Mouse (Mus musculus): Measurements from ENCODE around the gene Plet1. TPM values are rescaled to one million over a fixed set of nuclear protein-coding genes. Genes with fewer than 3 reads are reported as not detected.

Gene Plet1
- polyA plus RNA-seq, 1 experiment = 8.0 TPM

- TF ChIP-seq CTCF (IDR thresholded peaks at IDR 0.05; ENCODE audit: borderline replicate concordance, control insufficient read depth, extremely low read depth, insufficient read depth, low read length, poor library complexity) (no peak), POLR2A (IDR thresholded peaks at IDR 0.05; ENCODE audit: control insufficient read depth, extremely low read depth, insufficient read depth, low read length, poor library complexity) (no peak)
- Histone ChIP-seq H3K36me3 (ENCODE audit: control insufficient read depth, insufficient read depth, low read length) (no peaks in the 10 kb centered on the region), H3K27me3 (ENCODE audit: control insufficient read depth, insufficient read depth, low read length) (no peaks in the 10 kb centered on the region), H3K4me3 (ENCODE audit: control insufficient read depth, insufficient read depth, low read length) (no peak overlapping the region), H3K27ac (ENCODE audit: control insufficient read depth, insufficient read depth, low read length) (no peak overlapping the region), H3K4me1 (replicated peaks; ENCODE audit: control insufficient read depth, insufficient read depth, low read length) (no peaks in the 10 kb centered on the region; the same call in 1 of the 2 replicates)
- WGBS = 67% methylated on average over 7 of the region's 7 CpGs
- no peak for DNase-seq
Observed at GRCm38 (mm10) chr9:50507570-50507969, 13.2 kb downstream of the Plet1 start.

GRCm38 (mm10) chr9:50515462-50515861, 21.1 kb downstream of the Plet1 start:
- no peak overlapping the region for H3K27ac ChIP-seq (ENCODE audit: control insufficient read depth, insufficient read depth, low read length)
- H3K36me3 ChIP-seq (ENCODE audit: control insufficient read depth, insufficient read depth, low read length) = no peaks in the 10 kb centered on the region
- no peaks in the 10 kb centered on the region for H3K27me3 ChIP-seq (ENCODE audit: control insufficient read depth, insufficient read depth, low read length)
- TF ChIP-seq CTCF (IDR thresholded peaks at IDR 0.05; ENCODE audit: borderline replicate concordance, control insufficient read depth, extremely low read depth, insufficient read depth, low read length, poor library complexity) = no peak
- no peak for TF ChIP-seq POLR2A (IDR thresholded peaks at IDR 0.05; ENCODE audit: control insufficient read depth, extremely low read depth, insufficient read depth, low read length, poor library complexity)
- no peak overlapping the region for H3K4me3 ChIP-seq (ENCODE audit: control insufficient read depth, insufficient read depth, low read length)
- no peaks in the 10 kb centered on the region for H3K4me1 ChIP-seq (replicated peaks; ENCODE audit: control insufficient read depth, insufficient read depth, low read length)
- no peak for DNase-seq
- 94% methylated on average over 5 of the region's 5 CpGs for WGBS

GRCm38 (mm10) chr9:50518781-50519180, 24.5 kb downstream of the Plet1 start:
- DNase-seq = peak; percentile 27
- Histone ChIP-seq H3K27me3 (ENCODE audit: control insufficient read depth, insufficient read depth, low read length) (no peaks in the 10 kb centered on the region), H3K36me3 (ENCODE audit: control insufficient read depth, insufficient read depth, low read length) (peaks cover 6% of the 10 kb centered on the region; the same call in 1 of the 2 replicates), H3K4me1 (replicated peaks; ENCODE audit: control insufficient read depth, insufficient read depth, low read length) (no peaks in the 10 kb centered on the region), H3K4me3 (ENCODE audit: control insufficient read depth, insufficient read depth, low read length) (no peak overlapping the region), H3K27ac (ENCODE audit: control insufficient read depth, insufficient read depth, low read length) (no peak overlapping the region)
- WGBS = 83% methylated on average over 2 of the region's 2 CpGs
- TF ChIP-seq POLR2A (IDR thresholded peaks at IDR 0.05; ENCODE audit: control insufficient read depth, extremely low read depth, insufficient read depth, low read length, poor library complexity) = no peak
- peak; percentile 65; the same call in 1 of the 2 replicates for TF ChIP-seq CTCF (IDR thresholded peaks at IDR 0.05; ENCODE audit: borderline replicate concordance, control insufficient read depth, extremely low read depth, insufficient read depth, low read length, poor library complexity)

GRCm38 (mm10) chr9:50520748-50521147, 26.4 kb downstream of the Plet1 start:
- TF ChIP-seq POLR2A (IDR thresholded peaks at IDR 0.05; ENCODE audit: control insufficient read depth, extremely low read depth, insufficient read depth, low read length, poor library complexity) (no peak), CTCF (IDR thresholded peaks at IDR 0.05; ENCODE audit: borderline replicate concordance, control insufficient read depth, extremely low read depth, insufficient read depth, low read length, poor library complexity) (no peak)
- Histone ChIP-seq H3K4me1 (replicated peaks; ENCODE audit: control insufficient read depth, insufficient read depth, low read length) (0 out of 2 replicates have a peak, but pooled peaks cover 3% of the 10 kb centered on the region), H3K36me3 (ENCODE audit: control insufficient read depth, insufficient read depth, low read length) (peaks cover 11% of the 10 kb centered on the region; the same call in 1 of the 2 replicates), H3K27ac (ENCODE audit: control insufficient read depth, insufficient read depth, low read length) (no peak overlapping the region), H3K4me3 (ENCODE audit: control insufficient read depth, insufficient read depth, low read length) (no peak overlapping the region), H3K27me3 (ENCODE audit: control insufficient read depth, insufficient read depth, low read length) (no peaks in the 10 kb centered on the region)
- 25% methylated on average over 6 of the region's 6 CpGs for WGBS
- no peak for DNase-seq

GRCm38 (mm10) chr9:50521562-50521961, 27.2 kb downstream of the Plet1 start:
- Histone ChIP-seq H3K27me3 (ENCODE audit: control insufficient read depth, insufficient read depth, low read length) (no peaks in the 10 kb centered on the region), H3K4me3 (ENCODE audit: control insufficient read depth, insufficient read depth, low read length) (no peak overlapping the region), H3K36me3 (ENCODE audit: control insufficient read depth, insufficient read depth, low read length) (peaks cover 11% of the 10 kb centered on the region; the same call in 1 of the 2 replicates), H3K27ac (ENCODE audit: control insufficient read depth, insufficient read depth, low read length) (no peak overlapping the region), H3K4me1 (replicated peaks; ENCODE audit: control insufficient read depth, insufficient read depth, low read length) (peaks cover 3% of the 10 kb centered on the region; the same call in 1 of the 2 replicates)
- 68% methylated on average over 2 of the region's 2 CpGs for WGBS
- TF ChIP-seq CTCF (IDR thresholded peaks at IDR 0.05; ENCODE audit: borderline replicate concordance, control insufficient read depth, extremely low read depth, insufficient read depth, low read length, poor library complexity) = no peak
- DNase-seq = no peak

GRCm38 (mm10) chr9:50522574-50522973, 28.2 kb downstream of the Plet1 start:
- no peak overlapping the region for H3K4me3 ChIP-seq (ENCODE audit: control insufficient read depth, insufficient read depth, low read length)
- no peak for DNase-seq
- 86% methylated on average over 5 of the region's 5 CpGs for WGBS
- H3K36me3 ChIP-seq (ENCODE audit: control insufficient read depth, insufficient read depth, low read length) = peaks cover 11% of the 10 kb centered on the region; the same call in 1 of the 2 replicates
- TF ChIP-seq CTCF (IDR thresholded peaks at IDR 0.05; ENCODE audit: borderline replicate concordance, control insufficient read depth, extremely low read depth, insufficient read depth, low read length, poor library complexity) (no peak), POLR2A (IDR thresholded peaks at IDR 0.05; ENCODE audit: control insufficient read depth, extremely low read depth, insufficient read depth, low read length, poor library complexity) (no peak)
- no peak overlapping the region for H3K27ac ChIP-seq (ENCODE audit: control insufficient read depth, insufficient read depth, low read length)
- H3K27me3 ChIP-seq (ENCODE audit: control insufficient read depth, insufficient read depth, low read length) = no peaks in the 10 kb centered on the region
- peaks cover 7% of the 10 kb centered on the region for H3K4me1 ChIP-seq (replicated peaks; ENCODE audit: control insufficient read depth, insufficient read depth, low read length)

GRCm38 (mm10) chr9:50524936-50525335, 30.6 kb downstream of the Plet1 start:
- no peaks in the 10 kb centered on the region for H3K27me3 ChIP-seq (ENCODE audit: control insufficient read depth, insufficient read depth, low read length)
- no peak for TF ChIP-seq CTCF (IDR thresholded peaks at IDR 0.05; ENCODE audit: borderline replicate concordance, control insufficient read depth, extremely low read depth, insufficient read depth, low read length, poor library complexity)
- no peak overlapping the region for H3K4me3 ChIP-seq (ENCODE audit: control insufficient read depth, insufficient read depth, low read length)
- DNase-seq = no peak
- no peak overlapping the region for H3K27ac ChIP-seq (ENCODE audit: control insufficient read depth, insufficient read depth, low read length)
- peaks cover 11% of the 10 kb centered on the region for H3K4me1 ChIP-seq (replicated peaks; ENCODE audit: control insufficient read depth, insufficient read depth, low read length)
- WGBS = 97% methylated on average over 5 of the region's 5 CpGs
- H3K36me3 ChIP-seq (ENCODE audit: control insufficient read depth, insufficient read depth, low read length) = peaks cover 11% of the 10 kb centered on the region; the same call in 1 of the 2 replicates

Data from thymus, adult 2 months (tissue).